Mouse (Mus musculus) forebrain, embryonic 16.5 days (tissue): Measurements from ENCODE around the gene Zfp11. TPM values are rescaled to one million over a fixed set of nuclear protein-coding genes. Genes with fewer than 3 reads are reported as not detected.
"Not testable (repeated sequence)": the region's sequence is repeated elsewhere in the genome, so short reads cannot be mapped to it uniquely, and the experiment has no call there.

ENCODE experiments used
- ATAC-seq: fragments of 200-750 bp; cut with Nextera tagmentation; 2 replicates; pipeline ENCODE4 v1.8.0; 2017; ENCODE audit warnings: mild to moderate bottlenecking, moderate library complexity
- H3K27ac ChIP-seq: fragments of 300-500 bp; sonication (generic); 2 replicates; pipeline ENCODE4 v1.5.1; 2014; ENCODE audit warnings: low read length, control low read depth
- H3K27me3 ChIP-seq: fragments of 300-500 bp; sonication (generic); replicated peaks from 2 replicates; pipeline ENCODE4 v1.6.1; 2014; ENCODE audit warnings: low read length; ENCODE audit not compliant: control insufficient read depth, insufficient read depth
- H3K36me3 ChIP-seq: fragments of 300-500 bp; sonication (generic); 2 replicates; pipeline ENCODE4 v1.6.1; 2014; ENCODE audit not compliant: control insufficient read depth, insufficient read depth
- H3K4me1 ChIP-seq: fragments of 300-500 bp; sonication (generic); replicated peaks from 2 replicates; pipeline ENCODE4 v1.6.1; 2014; ENCODE audit warnings: low read length; ENCODE audit not compliant: control insufficient read depth, insufficient read depth
- H3K4me2 ChIP-seq: fragments of 300-500 bp; sonication (generic); 2 replicates; pipeline ENCODE4 v1.6.1; 2014; ENCODE audit warnings: mild to moderate bottlenecking, low read length, control low read depth
- H3K4me3 ChIP-seq: fragments of 300-500 bp; sonication (generic); replicated peaks from 2 replicates; pipeline ENCODE4 v1.5.1; 2014; ENCODE audit warnings: mild to moderate bottlenecking, low read length, control low read depth
- H3K9ac ChIP-seq: fragments of 300-500 bp; sonication (generic); replicated peaks from 2 replicates; pipeline ENCODE4 v1.6.1; 2014; ENCODE audit warnings: low read depth, low read length, control low read depth
- H3K9me3 ChIP-seq: fragments of 300-500 bp; sonication (generic); 2 replicates; pipeline ENCODE4 v1.6.1; 2016; ENCODE audit warnings: low read length; ENCODE audit not compliant: control insufficient read depth
- WGBS: fragments of 180-500 bp; shearing (Covaris S2); extraction: QIAGEN DNeasy Blood & Tissue Kit; methylation state at CpG from one replicate; pipeline ENCODE4 v1.1.7; 2014; 5-methylcytosine and 5-hydroxymethylcytosine counted together
- polyA plus RNA-seq: library from polyadenylated mRNA; unstranded; fragments of >200 nt; fragmentation: Nextera tagmentation; extraction: Ambion mirVana; gene quantifications from 2 replicates; pipeline ENCODE4 v1.2.1, GENCODE M21; 2015

The Zfp11 gene
- polyA plus RNA-seq, 1 experiment from 2014 or later, result 9.4 TPM

DNA sequence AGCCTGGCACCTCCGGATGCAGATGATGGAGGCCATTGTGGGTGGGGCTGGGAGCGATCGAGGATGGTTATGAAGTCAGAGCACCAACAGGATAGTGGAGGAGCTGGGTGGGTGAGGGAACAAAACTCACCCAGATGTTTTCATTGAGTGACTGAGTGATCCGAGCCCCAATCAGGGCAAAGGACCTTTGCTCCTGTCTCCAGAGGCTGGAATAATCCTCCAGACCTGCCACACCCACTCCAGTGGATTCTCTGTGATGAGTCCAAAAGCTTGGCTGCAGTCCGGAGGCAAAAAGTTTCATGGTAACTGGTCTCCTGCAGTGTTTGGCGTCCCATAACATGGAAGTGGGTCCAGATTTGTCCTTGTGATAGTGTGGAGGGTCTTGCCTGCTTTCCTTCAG lies 43.8 kb downstream of the Zfp11 start:
- Histone ChIP-seq H3K4me1 (no peaks in the 10 kb centered on the region), H3K9ac (no peak overlapping the region), H3K27me3 (no peaks in the 10 kb centered on the region), H3K9me3 (no peaks in the 10 kb centered on the region), H3K4me3 (no peak overlapping the region), H3K4me2 (no peak overlapping the region), H3K27ac (no peak overlapping the region), H3K36me3 (no peaks in the 10 kb centered on the region)
- 90% methylated on average over 6 of the region's 6 CpGs for WGBS
- no peak for ATAC-seq

DNA sequence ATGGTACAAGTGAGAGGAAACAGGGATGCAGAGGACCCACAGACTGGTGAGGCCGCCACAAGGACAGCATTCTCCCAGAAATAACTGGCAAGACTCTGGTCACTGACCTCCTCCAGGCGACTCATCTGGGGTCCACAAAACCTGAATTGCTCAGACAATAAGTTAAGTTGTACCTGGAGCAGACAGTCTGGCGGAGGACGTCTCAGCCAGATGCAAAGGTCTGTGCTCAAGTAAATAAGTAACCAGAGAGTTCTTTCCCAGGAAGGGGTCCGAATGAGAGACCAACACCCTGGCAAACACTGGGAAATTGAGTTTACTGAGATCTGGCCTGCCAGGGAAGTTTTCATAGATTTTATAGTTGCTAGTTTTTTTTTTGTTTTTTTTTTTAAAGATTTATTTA lies 48.5 kb downstream of the Zfp11 start:
- Histone ChIP-seq H3K27ac (no peak overlapping the region), H3K9me3 (no peaks in the 10 kb centered on the region), H3K36me3 (no peaks in the 10 kb centered on the region), H3K4me2 (no peak overlapping the region), H3K4me1 (no peaks in the 10 kb centered on the region), H3K9ac (no peak overlapping the region), H3K27me3 (no peaks in the 10 kb centered on the region), H3K4me3 (no peak overlapping the region)
- ATAC-seq, result no peak
- 88% methylated on average over 5 of the region's 5 CpGs for WGBS

DNA sequence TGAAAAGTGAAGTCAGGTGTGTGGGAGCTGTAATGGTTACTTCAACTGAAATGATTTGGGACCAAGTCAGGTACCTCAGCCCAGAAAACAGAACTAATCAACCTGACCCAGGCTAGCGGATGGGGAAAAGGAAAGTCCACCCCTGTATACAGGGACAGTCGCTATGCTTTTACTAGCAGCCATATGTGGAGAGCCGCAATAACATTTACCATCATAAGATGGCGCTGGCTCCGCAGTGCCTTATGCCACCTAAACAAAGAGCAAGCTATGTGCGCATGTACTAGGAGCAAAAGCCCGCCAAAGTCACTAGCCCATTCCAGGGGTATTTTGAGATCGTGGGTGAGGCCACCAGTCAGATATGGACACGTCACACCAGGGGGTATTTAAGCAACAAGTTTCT lies 49.3 kb downstream of the Zfp11 start:
- not testable (repeated sequence) for H3K27me3 ChIP-seq, H3K9me3 ChIP-seq, H3K4me2 ChIP-seq, ATAC-seq, H3K27ac ChIP-seq, H3K4me3 ChIP-seq, H3K4me1 ChIP-seq, H3K9ac ChIP-seq, H3K36me3 ChIP-seq
- 64% methylated on average over 9 of the region's 9 CpGs for WGBS

DNA sequence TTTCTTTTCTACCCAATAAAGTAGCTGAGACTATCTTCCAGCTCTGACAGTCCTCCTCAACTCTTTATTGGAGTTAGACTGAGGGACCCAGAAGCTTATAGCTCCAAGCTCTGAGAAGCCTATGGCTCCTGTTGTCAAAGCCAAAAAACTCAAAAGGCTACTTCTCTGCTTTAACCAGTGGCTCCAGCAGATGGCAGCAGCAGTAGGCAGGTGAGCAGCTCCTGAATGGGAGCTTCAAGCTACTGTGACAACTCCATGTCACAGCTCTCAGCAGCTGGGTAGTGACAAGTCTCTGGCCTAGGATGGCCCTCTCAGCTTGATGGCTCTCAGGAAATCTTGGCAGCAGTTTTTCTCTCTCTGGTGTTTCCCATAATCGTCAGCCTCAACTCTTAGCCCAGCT lies 58.8 kb downstream of the Zfp11 start:
- H3K9me3 ChIP-seq, result no peaks in the 10 kb centered on the region
- 0% methylated on average over 1 of the region's 1 CpGs for WGBS
- peaks cover 4% of the 10 kb centered on the region for H3K36me3 ChIP-seq
- H3K4me1 ChIP-seq, result no peaks in the 10 kb centered on the region
- no peak overlapping the region for H3K27ac ChIP-seq
- no peak overlapping the region for H3K9ac ChIP-seq
- no peaks in the 10 kb centered on the region for H3K27me3 ChIP-seq
- no peak overlapping the region for H3K4me2 ChIP-seq
- peak; percentile 59 for ATAC-seq
- no peak overlapping the region for H3K4me3 ChIP-seq

DNA sequence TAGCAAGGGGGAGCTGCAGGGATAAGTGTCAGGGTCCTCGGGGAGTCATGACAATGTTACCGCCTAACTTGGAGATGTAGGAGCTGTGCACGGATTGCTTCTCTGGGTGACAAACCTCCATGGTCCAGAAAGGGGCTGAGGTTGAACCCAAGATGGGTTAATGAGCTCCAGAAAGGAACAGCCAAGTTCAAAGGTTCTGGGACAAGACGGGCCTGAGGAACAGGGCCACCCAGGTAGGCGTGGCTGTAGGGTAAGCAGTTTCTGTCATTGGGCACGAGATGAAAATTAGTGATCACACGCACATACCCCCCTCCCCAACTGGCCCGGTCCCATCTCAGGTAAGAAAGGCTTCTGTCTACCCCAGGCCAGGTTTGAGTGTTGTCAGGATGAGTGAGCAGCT lies 62.4 kb downstream of the Zfp11 start:
- no peak overlapping the region for H3K4me2 ChIP-seq
- peaks cover 8% of the 10 kb centered on the region for H3K36me3 ChIP-seq
- H3K4me3 ChIP-seq, result no peak overlapping the region
- H3K27me3 ChIP-seq, result no peaks in the 10 kb centered on the region
- WGBS, result 85% methylated on average over 8 of the region's 8 CpGs
- H3K27ac ChIP-seq, result no peak overlapping the region
- no peaks in the 10 kb centered on the region for H3K9me3 ChIP-seq
- H3K9ac ChIP-seq, result no peak overlapping the region
- H3K4me1 ChIP-seq, result no peaks in the 10 kb centered on the region
- no peak for ATAC-seq

Other genes starting within 250 kb of the Zfp11 start
- gene Sfswap, start 168.9 kb downstream of the Zfp11 start, polyA plus RNA-seq, result 55.4 and 56.3 TPM in 2 replicates
- gene Mmp17, start 85.9 kb downstream of the Zfp11 start, polyA plus RNA-seq, result 17.7 and 20.2 TPM in 2 replicates
- not detected in 2 replicates for gene Sept14, start 38.4 kb upstream of the Zfp11 start, polyA plus RNA-seq
- 177 and 190 TPM in 2 replicates for gene Mrps17, start 45.4 kb upstream of the Zfp11 start, polyA plus RNA-seq
- gene Nipsnap2, start 55.0 kb upstream of the Zfp11 start, polyA plus RNA-seq, result 74.0 and 77.2 TPM in 2 replicates
- 42.3 and 42.9 TPM in 2 replicates for gene Psph, start 117.3 kb upstream of the Zfp11 start, polyA plus RNA-seq
- 25.8 and 29.5 TPM in 2 replicates for gene Sumf2, start 176.9 kb upstream of the Zfp11 start, polyA plus RNA-seq
- 801 and 835 TPM in 2 replicates for gene Chchd2, start 217.4 kb upstream of the Zfp11 start, polyA plus RNA-seq
- gene Zbed5, start 225.6 kb upstream of the Zfp11 start, polyA plus RNA-seq, result 19.9 and 21.4 TPM in 2 replicates
- gene Phkg1, start 228.4 kb upstream of the Zfp11 start, polyA plus RNA-seq, result 0.43 and 0.62 TPM in 2 replicates
- 4.1 and 5.1 TPM in 2 replicates for gene Nupr1l, start 238.4 kb upstream of the Zfp11 start, polyA plus RNA-seq